Mouse (Mus musculus) A20 (cell line): ENCODE measurements at regions not wholly inside any gene's neighbourhood (a gene's known extent, or its start where the extent isn't known, plus 50 kb on each side); places are given as distances from the start of the nearest gene placed in this dataset.
A peak's percentile ranks its signal among the peaks of the same experiment; 100 is the strongest.

ENCODE experiments used
- DNase-seq: peaks from one replicate; pipeline ENCODE4 v3.0.0-alpha.2; 2011; ENCODE audit warnings: low read depth, low spot score

GRCm38 (mm10) chr5:71381407-71381806 lies 166.6 kb downstream of the Cox7b2 start:
- DNase-seq: no peak

DNA sequence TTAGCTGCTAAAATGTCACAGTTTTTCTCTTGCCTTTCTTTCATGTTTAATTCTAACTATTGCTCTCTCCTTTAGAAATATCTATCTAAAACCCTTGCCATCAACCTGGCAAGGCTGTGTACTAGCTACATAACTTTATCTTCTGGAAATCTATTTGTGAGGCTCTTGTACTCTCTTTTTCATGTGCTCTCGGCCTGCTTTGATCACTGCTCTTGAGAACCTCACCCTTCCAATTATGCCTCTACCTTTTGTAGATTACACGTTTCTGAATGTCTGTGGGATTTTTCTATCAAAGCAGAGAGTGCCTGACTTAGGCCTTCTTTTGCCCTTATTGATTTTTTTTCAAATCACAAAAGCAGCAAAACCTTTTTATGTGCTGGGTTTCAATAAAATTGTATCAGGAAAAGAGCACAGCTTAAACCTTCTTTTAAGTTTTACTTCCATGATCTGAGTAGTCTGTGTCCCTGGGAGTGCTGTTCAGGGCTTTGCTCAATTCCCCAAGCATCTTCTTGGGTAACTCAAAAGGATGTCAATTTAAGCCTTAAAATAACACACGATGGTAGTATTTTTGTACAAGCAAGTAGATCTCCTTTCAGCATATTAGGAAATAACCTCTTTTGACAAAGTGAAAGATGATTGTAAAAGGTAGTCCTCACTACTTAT lies 181.7 kb downstream of the Cox7b2 start:
- no peak for DNase-seq

- DNase-seq: no peak
Observed at GRCm38 (mm10) chr5:71341512-71341911, 206.5 kb downstream of the Cox7b2 start.

DNA sequence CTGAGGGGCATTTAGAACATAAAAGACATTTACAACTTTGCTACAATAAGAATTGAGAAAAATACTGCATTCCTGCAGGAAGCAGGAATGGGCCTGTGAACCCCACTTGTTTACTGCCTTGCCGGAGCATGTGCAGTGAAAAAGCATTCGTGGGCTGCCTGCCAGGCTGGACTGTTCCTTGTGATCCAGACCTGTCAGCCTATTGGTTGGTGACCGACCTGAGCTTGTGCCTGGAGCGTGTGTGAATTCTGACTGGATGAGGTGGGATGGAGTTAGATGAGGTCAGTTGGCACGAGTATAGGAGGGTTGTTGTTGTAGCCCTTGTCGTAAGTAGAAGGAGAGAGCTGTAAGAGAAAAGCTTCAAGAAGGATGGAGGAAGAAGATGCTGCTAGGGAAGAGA lies 213.8 kb upstream of the Gabra2 start:
- DNase-seq: no peak

- DNase-seq: no peak
Observed at GRCm38 (mm10) chr5:71262202-71262883, 166.7 kb upstream of the Gabra2 start.

DNA sequence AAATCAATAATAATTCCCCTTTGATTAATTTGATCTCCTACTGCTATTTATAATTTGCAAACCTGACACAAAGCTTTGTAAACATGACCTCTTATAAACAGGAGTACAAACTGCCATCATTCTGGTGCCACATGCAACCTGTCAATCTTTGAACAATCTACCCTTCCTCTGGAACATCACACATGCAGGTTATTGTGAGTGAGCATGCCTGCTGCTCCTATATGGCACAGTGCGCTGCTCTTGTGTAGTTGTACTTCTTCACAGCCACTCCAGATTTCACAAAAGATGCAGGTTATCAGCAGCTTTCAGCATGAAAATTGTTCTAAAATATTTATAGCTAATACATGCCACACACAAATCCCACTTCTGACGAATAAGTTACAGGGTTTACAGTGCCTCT lies 153.6 kb upstream of the Gabra2 start:
- DNase-seq: no peak

- no peak for DNase-seq
Observed at GRCm38 (mm10) chr5:71248318-71249135, 152.9 kb upstream of the Gabra2 start.

DNA sequence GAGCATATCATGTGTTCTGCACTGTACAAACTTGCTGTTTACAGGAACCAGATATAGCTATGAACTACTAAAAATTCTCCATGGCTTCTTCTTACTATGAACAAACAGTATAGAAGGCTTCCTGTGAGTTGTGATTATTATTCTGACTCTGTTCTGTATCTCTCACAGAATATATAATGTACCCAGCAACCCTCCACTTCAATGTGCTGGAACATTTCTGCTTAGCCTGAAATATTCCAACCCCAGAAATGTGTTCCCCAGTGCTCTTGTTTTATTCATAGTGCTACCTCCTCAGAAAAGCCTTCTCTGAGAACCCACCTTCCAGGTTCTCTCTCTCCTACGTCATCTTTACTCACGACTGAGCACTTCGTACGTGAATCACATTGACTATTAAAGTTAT lies 132.0 kb upstream of the Gabra2 start:
- no peak for DNase-seq

DNA sequence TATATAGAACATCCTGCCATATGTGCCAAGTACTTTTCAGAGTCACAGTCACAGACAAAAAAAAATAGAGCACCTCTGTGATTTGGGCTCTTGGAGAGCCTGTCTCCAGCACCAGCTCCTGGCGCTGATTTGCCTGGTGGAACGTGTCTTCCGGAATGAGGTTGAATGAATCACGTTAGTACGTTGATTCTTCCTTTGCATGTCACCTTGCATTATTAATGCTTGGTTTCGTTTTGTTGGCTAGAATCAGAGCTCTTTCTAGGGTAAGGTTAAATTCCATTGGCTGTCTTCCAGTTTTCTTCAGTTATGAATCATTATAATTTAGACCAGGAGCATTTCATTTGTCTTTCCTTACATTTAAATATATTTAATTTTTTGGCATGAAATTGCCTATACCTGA lies 105.2 kb upstream of the Gabra2 start:
- DNase-seq: no peak

DNA sequence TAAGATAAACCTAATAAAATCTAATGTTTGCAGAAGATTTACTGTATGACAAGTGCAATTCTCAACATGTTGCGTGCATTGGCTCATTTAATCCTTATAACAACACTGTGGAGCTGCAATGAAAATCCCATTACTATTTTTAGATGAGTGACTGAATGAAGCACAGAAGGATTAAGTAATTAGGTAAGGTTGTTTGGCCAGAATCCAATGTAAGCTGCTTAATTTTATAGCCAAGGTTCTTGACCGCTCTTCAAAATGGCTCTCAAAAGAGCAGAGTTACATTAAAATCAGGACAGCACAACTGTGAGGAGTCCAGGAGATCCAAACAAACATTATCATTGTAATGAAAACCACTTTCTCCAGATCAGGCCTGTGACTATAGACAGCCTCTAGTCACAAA lies 81.7 kb upstream of the Gabra2 start:
- no peak for DNase-seq

DNA sequence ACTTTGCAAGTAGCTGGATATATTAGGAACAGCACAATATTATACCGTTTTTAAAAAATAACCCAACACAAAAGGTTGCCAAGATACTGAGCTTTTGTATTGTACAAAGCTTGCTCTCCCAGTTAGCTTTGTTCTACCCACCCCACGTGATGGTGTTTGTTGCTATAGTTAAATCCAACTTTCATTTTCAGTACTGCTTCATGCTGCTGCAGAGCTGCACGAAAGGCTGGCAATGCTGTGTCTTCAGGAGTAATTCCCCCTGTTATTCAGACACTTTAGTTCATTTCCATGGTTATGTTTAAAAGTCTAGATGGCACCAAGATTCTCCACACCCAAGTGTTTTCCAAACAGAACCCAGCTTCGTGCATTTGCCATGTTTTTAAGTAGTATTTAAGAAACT lies 74.7 kb upstream of the Gabra2 start:
- peak; percentile 69 for DNase-seq
